Mouse (Mus musculus) cerebellum, adult 2 months (tissue): ENCODE results near the gene 4930535I16Rik. TPM values are rescaled to one million over a fixed set of nuclear protein-coding genes. Genes with fewer than 3 reads are reported as not detected.
A peak's percentile ranks its signal among the peaks of the same experiment; 100 is the strongest.

Experiments used
- DNase-seq, 2 experiments: peaks; one replicate each; pipeline ENCODE4 v3.0.0; 2021
- H3K27ac ChIP-seq: fragments of 200-500 bp; 2 replicates; pipeline ENCODE4 v1.5.1; 2012; ENCODE audit warnings: low read length, control low read depth, inconsistent platforms; ENCODE audit not compliant: insufficient read depth
- H3K27me3 ChIP-seq: fragments of 200-500 bp; 2 replicates; pipeline ENCODE4 v1.6.1; 2012; ENCODE audit warnings: inconsistent platforms, mild to moderate bottlenecking, low read length, moderate library complexity; ENCODE audit not compliant: control insufficient read depth, insufficient read depth
- H3K4me1 ChIP-seq: fragments of 200-500 bp; 2 replicates; pipeline ENCODE4 v1.6.1; 2011; ENCODE audit warnings: low read length; ENCODE audit not compliant: control insufficient read depth, insufficient read depth
- H3K4me3 ChIP-seq: fragments of 200-500 bp; replicated peaks from 2 replicates; pipeline ENCODE3; 2011; ENCODE audit warnings: mild to moderate bottlenecking, low read depth, low read length, control low read depth; ENCODE audit not compliant: insufficient read depth
- CTCF ChIP-seq: fragments of 200-500 bp; IDR thresholded peaks from 2 replicates; pipeline ENCODE4 v1.5.1; 2011; ENCODE audit warnings: low read depth, mild to moderate bottlenecking, control low read depth, low read length, moderate library complexity, borderline replicate concordance; ENCODE audit not compliant: insufficient read depth
- POLR2A ChIP-seq: fragments of 200-500 bp; IDR thresholded peaks from 2 replicates; pipeline ENCODE4 v1.6.1; 2011; ENCODE audit warnings: low read length, control low read depth, borderline replicate concordance; ENCODE audit not compliant: insufficient read depth
- WGBS: fragments of 180-500 bp; shearing (Covaris S2); methylation state at CpG from one replicate; pipeline ENCODE4 v1.1.7; 2018; 5-methylcytosine and 5-hydroxymethylcytosine counted together
- polyA plus RNA-seq: library from polyadenylated mRNA; depleted of rRNA; stranded (reverse); fragments of >200 nt; gene quantifications from 2 replicates; pipeline ENCODE4 v1.2.3, GENCODE M21; 2012; rRNA removed

4930535I16Rik gene
- polyA plus RNA-seq = not detected in 2 replicates

DNA sequence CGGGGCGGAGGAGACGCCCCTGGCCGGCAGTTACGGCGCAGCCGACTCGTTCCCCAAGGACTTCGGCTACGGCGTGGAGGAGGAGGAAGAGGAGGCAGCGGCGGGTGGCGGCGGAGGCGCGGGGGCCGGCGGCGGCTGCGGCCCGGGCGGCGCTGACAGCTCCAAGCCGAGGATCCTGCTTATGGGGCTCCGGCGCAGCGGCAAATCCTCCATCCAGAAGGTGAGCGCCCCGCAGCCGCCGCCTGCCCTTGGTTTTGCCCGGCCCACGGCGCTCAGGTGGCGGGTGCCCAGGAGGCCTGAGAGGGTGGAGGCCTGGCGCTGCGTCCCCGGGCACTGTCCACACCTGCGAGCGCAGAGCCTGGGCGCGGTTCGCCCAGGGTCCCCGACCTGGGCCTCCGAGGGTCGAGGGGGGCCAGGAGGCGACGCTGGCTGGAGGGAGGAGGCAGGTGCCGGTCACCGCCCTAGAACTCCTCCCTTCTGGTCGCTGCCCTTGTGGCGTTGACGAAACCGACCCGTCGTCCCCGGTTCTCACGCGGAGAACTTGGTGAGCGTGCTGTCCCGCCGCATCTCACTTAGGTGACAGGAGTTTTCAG lies at the start of gene 4930535I16Rik:
Gene 4930535I16Rik (minus strand): TSS at position 475 of the 593 bp plus-strand sequence.
- Histone ChIP-seq H3K4me1 (peaks cover 6% of the 10 kb centered on the region), H3K27ac (peak within 1 kb of the TSS; percentile 89), H3K27me3 (no peaks in the 10 kb centered on the region), H3K4me3 (peak within 1 kb of the TSS; percentile 65)
- TF ChIP-seq POLR2A (no peak), CTCF (no peak)
- WGBS = under 1% methylated on average over 61 of the region's 63 CpGs
- DNase-seq = no peak

DNA sequence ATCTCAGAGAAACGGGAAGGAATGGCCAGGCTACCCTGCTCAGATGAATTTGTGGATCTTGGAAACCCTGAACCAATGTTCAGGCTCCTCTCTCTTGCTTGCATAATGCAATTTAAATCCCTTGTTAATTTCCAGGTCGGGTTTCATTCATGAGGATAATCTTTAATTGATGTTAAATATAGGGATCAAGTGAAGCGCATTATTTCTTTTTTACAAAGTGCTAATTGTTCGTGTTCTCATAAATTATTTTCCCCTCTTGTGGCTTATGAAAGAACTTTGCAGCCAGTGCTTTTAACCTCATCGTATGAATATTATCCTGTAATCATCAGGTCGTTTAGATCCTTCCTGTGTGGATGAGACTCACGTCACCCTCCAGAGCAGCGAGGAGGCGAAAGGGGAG lies 44.9 kb upstream of the 4930535I16Rik start:
- no peak for DNase-seq
- WGBS = 73% methylated on average over 9 of the region's 9 CpGs
- TF ChIP-seq POLR2A = no peak
- TF ChIP-seq CTCF = no peak
- Histone ChIP-seq H3K4me3 (no peak overlapping the region), H3K4me1 (no peaks in the 10 kb centered on the region), H3K27ac (no peak overlapping the region), H3K27me3 (no peaks in the 10 kb centered on the region)

DNA sequence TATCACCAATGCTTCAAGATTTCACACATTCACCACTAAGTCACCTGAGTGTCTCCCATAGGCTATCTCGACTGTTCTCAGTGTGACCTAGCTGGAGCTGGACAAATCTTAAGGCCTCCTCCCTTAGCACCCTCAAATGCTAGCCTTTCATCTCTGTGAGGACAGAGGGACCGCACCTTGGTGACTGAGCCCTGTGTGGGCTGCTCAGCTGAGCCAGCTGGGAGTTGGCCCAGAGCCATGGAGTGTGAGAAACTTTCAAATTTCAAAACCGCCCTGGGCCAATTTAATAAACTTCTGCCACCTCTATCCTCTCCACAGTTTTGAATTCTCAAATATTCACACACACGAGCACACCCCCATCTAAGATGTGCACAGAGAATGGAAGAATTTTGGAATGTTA lies 43.1 kb upstream of the 4930535I16Rik start:
- 52% methylated on average over 4 of the region's 4 CpGs for WGBS
- H3K4me1 ChIP-seq = no peaks in the 10 kb centered on the region
- H3K27ac ChIP-seq = no peak overlapping the region
- DNase-seq = no peak
- no peaks in the 10 kb centered on the region for H3K27me3 ChIP-seq
- TF ChIP-seq POLR2A (no peak), CTCF (no peak)
- H3K4me3 ChIP-seq = no peak overlapping the region

DNA sequence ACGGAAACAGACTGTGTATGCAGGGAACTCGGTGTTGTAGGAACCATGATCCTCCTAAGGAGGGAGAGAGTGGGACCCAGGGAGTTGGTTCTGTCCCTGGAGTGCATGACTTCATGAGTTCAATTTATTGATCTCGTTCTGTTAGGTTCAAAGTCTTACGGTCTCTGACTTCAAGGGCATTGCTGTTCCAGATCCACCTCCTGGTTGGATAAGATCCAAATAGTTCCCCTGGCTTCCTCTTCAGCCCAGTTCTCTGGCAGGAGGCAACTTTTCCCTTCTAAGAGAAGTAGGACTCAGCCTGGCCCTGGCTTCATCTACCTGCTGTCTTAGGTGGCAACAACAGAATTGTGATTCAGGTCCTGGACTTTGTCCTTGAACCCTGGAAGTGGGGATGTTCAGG lies 40.1 kb upstream of the 4930535I16Rik start:
- TF ChIP-seq CTCF (no peak), POLR2A (no peak)
- 69% methylated on average over 4 of the region's 4 CpGs for WGBS

DNA sequence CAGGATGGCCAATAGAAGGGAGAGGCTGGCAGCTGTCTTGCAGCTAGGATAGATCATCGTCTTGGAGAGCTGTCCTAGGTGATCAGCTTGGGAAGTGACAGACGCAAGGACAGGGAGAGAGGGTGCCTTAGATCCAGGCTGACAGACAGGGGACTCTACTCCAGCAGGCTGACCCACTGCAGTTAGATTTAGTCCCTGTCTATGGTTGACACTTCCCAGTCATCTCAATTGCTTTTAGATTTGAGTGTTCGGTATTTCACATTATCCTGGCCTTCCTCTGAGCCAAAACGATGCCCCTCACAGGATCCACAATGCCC lies 39.6 kb upstream of the 4930535I16Rik start:
- DNase-seq = no peak
- WGBS = 33% methylated on average over 4 of the region's 4 CpGs
- H3K27me3 ChIP-seq = no peaks in the 10 kb centered on the region
- H3K4me1 ChIP-seq = no peaks in the 10 kb centered on the region
- H3K27ac ChIP-seq = no peak overlapping the region
- H3K4me3 ChIP-seq = peak overlapping the region; percentile 1
- TF ChIP-seq CTCF (no peak), POLR2A (no peak)

More for the DNA sequence above, 40.1 kb upstream of the 4930535I16Rik start:
- Histone ChIP-seq H3K4me3 (no peak overlapping the region), H3K27me3 (no peaks in the 10 kb centered on the region), H3K27ac (no peak overlapping the region), H3K4me1 (no peaks in the 10 kb centered on the region)
- DNase-seq = no peak

DNA sequence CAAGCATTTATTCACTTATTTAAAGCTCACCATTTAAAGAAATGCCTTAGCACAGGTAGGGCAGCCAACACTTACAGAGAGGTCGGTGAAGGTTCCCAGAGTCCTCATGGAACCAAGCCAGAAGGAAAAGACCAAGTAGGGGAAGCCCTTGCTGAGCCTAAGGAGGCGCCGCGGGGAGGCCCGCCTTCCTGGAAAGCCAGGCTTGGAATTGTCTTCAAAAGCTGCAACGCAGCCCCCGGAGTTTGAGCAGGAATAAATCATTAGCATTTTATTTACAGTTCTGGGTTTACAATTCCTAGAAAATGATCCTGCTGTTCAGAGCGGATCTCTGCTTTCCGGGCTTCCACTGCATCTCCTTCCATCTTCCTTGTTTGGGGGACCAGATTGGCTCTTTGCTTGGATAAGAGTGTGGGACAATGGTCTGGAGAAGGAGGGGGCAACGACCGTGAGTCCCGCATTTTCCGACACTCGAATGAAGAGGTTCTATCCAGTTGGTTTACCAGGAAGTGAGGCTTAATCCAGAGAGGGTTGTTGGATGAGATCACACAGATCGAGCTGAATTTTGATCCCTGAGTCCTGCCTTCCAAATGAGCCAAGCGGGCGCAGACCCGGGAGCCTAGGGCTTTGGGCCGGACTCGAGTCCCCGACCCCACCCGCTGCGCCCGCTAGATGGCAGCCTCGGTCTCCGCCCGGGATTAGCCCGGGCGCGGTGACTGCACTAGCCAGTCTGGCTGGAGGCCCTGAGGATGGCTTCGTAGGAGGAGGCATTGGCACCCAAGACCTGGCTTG lies 39.1 kb upstream of the 4930535I16Rik start:
- Histone ChIP-seq H3K4me1 (no peaks in the 10 kb centered on the region), H3K27ac (no peak overlapping the region), H3K27me3 (no peaks in the 10 kb centered on the region), H3K4me3 (peak overlapping the region; percentile 16)
- TF ChIP-seq CTCF = peak; percentile 66; the same call in 1 of the 2 replicates
- no peak for TF ChIP-seq POLR2A
- whole genome bisulfite sequencing = 3% methylated on average over 31 of the region's 31 CpGs
- peak; percentile 78 to 81 for DNase-seq

DNA sequence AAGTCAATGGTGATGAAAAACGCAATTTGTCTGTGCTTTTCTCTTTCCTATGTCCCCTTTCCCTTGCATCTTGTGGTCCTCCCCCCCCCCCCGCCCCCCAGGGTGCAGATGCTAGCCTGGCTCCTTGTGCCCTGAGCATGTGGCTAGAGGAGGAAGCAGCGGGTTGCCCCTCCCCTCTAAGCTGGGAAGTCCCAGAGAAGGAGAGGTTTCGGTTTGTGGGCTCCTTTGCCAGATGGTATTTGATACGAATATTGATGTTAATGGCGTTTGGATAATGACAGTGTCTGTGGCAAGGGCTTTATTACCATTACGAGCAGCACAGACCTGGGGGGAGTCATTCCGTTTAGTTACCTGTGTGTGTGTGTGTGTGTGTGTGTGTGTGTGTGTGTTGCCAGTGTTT lies 34.2 kb upstream of the 4930535I16Rik start:
- Histone ChIP-seq H3K4me1 (no peaks in the 10 kb centered on the region), H3K27me3 (no peaks in the 10 kb centered on the region), H3K27ac (no peak overlapping the region), H3K4me3 (no peak overlapping the region)
- no peak for TF ChIP-seq POLR2A
- no peak for TF ChIP-seq CTCF
- no peak for DNase-seq
- WGBS = 37% methylated on average over 8 of the region's 8 CpGs

DNA sequence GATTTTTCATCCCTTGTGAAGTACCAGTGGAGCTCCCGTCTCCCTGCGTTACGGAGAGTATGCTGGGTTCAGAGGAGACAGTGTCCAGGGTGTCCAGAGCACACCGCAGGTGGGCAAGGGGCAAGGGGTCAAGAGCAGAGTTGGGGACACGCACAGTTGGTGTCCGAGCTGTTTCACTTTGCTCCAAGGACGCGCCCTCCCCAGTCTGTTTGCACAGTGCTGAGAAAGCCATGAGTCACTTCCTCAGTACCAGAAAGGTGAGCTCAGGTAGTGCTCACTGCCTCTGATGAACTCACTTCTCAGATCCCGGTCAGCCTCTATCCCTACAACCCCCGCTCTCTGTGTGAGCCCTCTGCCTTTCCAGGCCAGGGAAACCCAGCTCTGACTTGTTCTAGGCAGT lies 31.8 kb upstream of the 4930535I16Rik start:
- TF ChIP-seq POLR2A = no peak
- no peak for TF ChIP-seq CTCF
- WGBS = 76% methylated on average over 10 of the region's 10 CpGs
- no peak overlapping the region for H3K27ac ChIP-seq
- H3K4me1 ChIP-seq = no peaks in the 10 kb centered on the region
- no peak overlapping the region for H3K4me3 ChIP-seq
- no peak for DNase-seq
- no peaks in the 10 kb centered on the region for H3K27me3 ChIP-seq
